Comparison of ENCODE assay signal across 10 mouse cellular contexts in genomic region chr13:48573525-48574355, GRCm38 (mm10). TPM values are rescaled to one million over a fixed set of nuclear protein-coding genes. Genes with fewer than 3 reads are reported as not detected.
DNase-seq lines count a peak whose midpoint lies in the region; ATAC-seq lines count a peak whose summit lies in the region.
"Had no signal": no experiment of that assay in that cellular context is flagged by ENCODE, and none has a peak within 500 bp of the region (broad histone marks: within the 10 kb centered on the region; RNA-seq: fewer than 3 reads in every experiment).

No protein-coding gene starts in this region.

- H3K4me3 ChIP-seq in liver, embryonic 11.5 days (ENCODE audit: low read depth, low read length), result no peak overlapping the region
- H3K4me3 ChIP-seq in lung, embryonic 15.5 days, result no peak overlapping the region
- H3K4me3 ChIP-seq in stomach, embryonic 14.5 days (ENCODE audit: low read depth, low read length), result 0 out of 2 replicates have a peak overlapping the region, but pooled peaks have one; percentile 2

- DNase-seq in liver, embryonic 11.5 days (ENCODE audit: low spot score), result no peak
- no peak for DNase-seq in liver
- peak; percentile 19 to 22 for DNase-seq in heart, postnatal 14 days
- no peak for DNase-seq in layer of hippocampus, adult 18-20 months (ENCODE audit: low spot score in 2 of 2)
- DNase-seq in thymus, postnatal 14 days, result no peak
- no peak for DNase-seq in gastrocnemius, adult 18-20 months (ENCODE audit: low spot score)
- DNase-seq: cerebellum, adult 8-10 months; thymus, adult 18-20 months had no signal

- H3K27me3 ChIP-seq in liver, embryonic 11.5 days (replicated peaks; ENCODE audit: control insufficient read depth, insufficient read depth, low read length), result no peaks in the 10 kb centered on the region
- H3K27me3 ChIP-seq in lung, embryonic 15.5 days, result no peaks in the 10 kb centered on the region
- no peaks in the 10 kb centered on the region for H3K27me3 ChIP-seq in stomach, embryonic 14.5 days (ENCODE audit: control insufficient read depth, insufficient read depth, low read length)

- H3K27ac ChIP-seq in liver, embryonic 11.5 days (ENCODE audit: low read depth, low read length), result no peak overlapping the region
- H3K27ac ChIP-seq in lung, embryonic 15.5 days, result peak overlapping the region; percentile 93
- peak overlapping the region; percentile 91 for H3K27ac ChIP-seq in stomach, embryonic 14.5 days (ENCODE audit: low read length)

- ATAC-seq in liver, embryonic 11.5 days (replicated peaks; ENCODE audit: low FRiP score), result no peak
- peak; percentile 82 for ATAC-seq in lung, embryonic 15.5 days (ENCODE audit: borderline replicate concordance, extremely low read depth, low FRiP score, low TSS enrichment)
- peak; percentile 19; the same call in 1 of the 2 replicates for ATAC-seq in stomach, embryonic 14.5 days (ENCODE audit: insufficient number of reproducible peaks, insufficient read depth, low FRiP score, low read depth)

- 53% methylated on average over 19 of the region's 19 CpGs for WGBS in liver, embryonic 11.5 days
- WGBS in lung, embryonic 15.5 days, result 30% methylated on average over 19 of the region's 19 CpGs
- WGBS in stomach, embryonic 14.5 days, result 24% methylated on average over 19 of the region's 19 CpGs

- H3K4me1 ChIP-seq in liver, embryonic 11.5 days (replicated peaks; ENCODE audit: control insufficient read depth, insufficient read depth, low read length), result peaks cover 3% of the 10 kb centered on the region; the same call in 1 of the 2 replicates
- H3K4me1 ChIP-seq in lung, embryonic 15.5 days, result peaks cover 42% of the 10 kb centered on the region
- peaks cover 16% of the 10 kb centered on the region for H3K4me1 ChIP-seq in stomach, embryonic 14.5 days (ENCODE audit: control insufficient read depth, insufficient read depth, low read length)

- no peak overlapping the region for H3K9ac ChIP-seq in liver, embryonic 11.5 days (ENCODE audit: low read depth, low read length)
- no peak overlapping the region for H3K9ac ChIP-seq in lung, embryonic 15.5 days
- no peak overlapping the region for H3K9ac ChIP-seq in stomach, embryonic 14.5 days (replicated peaks; ENCODE audit: low read depth, low read length)

- 0 out of 2 replicates have a peak overlapping the region, but pooled peaks have one; percentile 12 for H3K4me2 ChIP-seq in liver, embryonic 11.5 days
- peak overlapping the region; percentile 44 for H3K4me2 ChIP-seq in lung, embryonic 15.5 days
- H3K4me2 ChIP-seq in stomach, embryonic 14.5 days (replicated peaks; ENCODE audit: low read depth, low read length), result peak overlapping the region; percentile 31

- H3K36me3 ChIP-seq in liver, embryonic 11.5 days (ENCODE audit: control insufficient read depth, insufficient read depth, low read length), result no peaks in the 10 kb centered on the region
- no peaks in the 10 kb centered on the region for H3K36me3 ChIP-seq in lung, embryonic 15.5 days
- H3K36me3 ChIP-seq in stomach, embryonic 14.5 days (ENCODE audit: control insufficient read depth, insufficient read depth, low read length), result no peaks in the 10 kb centered on the region

- intact Hi-C loops in heart, postnatal 14 days (cut with DNase I), result loop anchor here (2.0 kb wide), 1 partner anchor 65 kb away; no protein-coding TSS in a partner anchor

- no peaks in the 10 kb centered on the region for H3K9me3 ChIP-seq in liver, embryonic 11.5 days (ENCODE audit: control insufficient read depth, low read length)
- no peaks in the 10 kb centered on the region for H3K9me3 ChIP-seq in lung, embryonic 15.5 days
- H3K9me3 ChIP-seq in stomach, embryonic 14.5 days (ENCODE audit: control insufficient read depth, low read depth, low read length), result no peaks in the 10 kb centered on the region

RNA-seq across cellular contexts. Expression of gene Ptpdc1, which starts 51.7 kb away (rescaled TPM):
- polyA plus RNA-seq in liver, embryonic 11.5 days (2014; fragmentation: Nextera tagmentation; extraction: Ambion mirVana), result 3.4 and 3.8 TPM in 2 replicates
- total RNA-seq in heart, postnatal 14 days (2021), result 1 to 10 TPM; 5.7 to 6.3 TPM
- polyA plus RNA-seq in lung, embryonic 15.5 days (2015; fragmentation: Nextera tagmentation; extraction: Ambion mirVana), result 9.4 and 10.3 TPM in 2 replicates
- 14.1 and 15.1 TPM in 2 replicates for polyA plus RNA-seq in stomach, embryonic 14.5 days (2014; fragmentation: Nextera tagmentation; extraction: Ambion mirVana)
- 10 to 100 TPM; 45.5 to 48.1 TPM for total RNA-seq in layer of hippocampus, adult 18-20 months (2021)
- total RNA-seq in gastrocnemius, adult 18-20 months (2021), result 1 to 10 TPM; 3.7 to 3.8 TPM

Comparison
In these comparisons a context has a peak if more than half of its experiments do, and no peak if none do; other contexts are left out.
1. DNase-seq: peak in heart, postnatal 14 days (2 of 2); none in liver, embryonic 11.5 days (single experiment), liver (single experiment), layer of hippocampus, adult 18-20 months (0 of 2), thymus, postnatal 14 days (single experiment) and gastrocnemius, adult 18-20 months (single experiment).
2. RNA of gene Ptpdc1, which starts 51.7 kb away (total RNA-seq): 45.5 to 48.1 TPM in layer of hippocampus, adult 18-20 months; 5.7 to 6.3 TPM in heart, postnatal 14 days and 3.7 to 3.8 TPM in gastrocnemius, adult 18-20 months; every median in the first group is over 4 times any median in the second.
3. Peak in every context shown above with its lines, with median percentiles within 50 percentile points of each other: H3K4me2 ChIP-seq.